Mouse (Mus musculus) limb, embryonic 11.5 days (tissue): Measurements from ENCODE around the gene Dlk1. TPM values are rescaled to one million over a fixed set of nuclear protein-coding genes. Genes with fewer than 3 reads are reported as not detected.

ENCODE experiments used
- polyA plus RNA-seq: library from polyadenylated mRNA; unstranded; fragments of >200 nt; fragmentation: Nextera tagmentation; extraction: Ambion mirVana; gene quantifications from 2 replicates; pipeline ENCODE4 v1.2.1, GENCODE M21; 2014

Dlk1 gene
- polyA plus RNA-seq, 1 experiment from 2014 or later = 95.6 TPM

Other genes with a start within 250 kb of the Dlk1 start
- gene Rtl1, start 147.5 kb downstream of the Dlk1 start, polyA plus RNA-seq = 0.85 and 0.91 TPM in 2 replicates